Mouse (Mus musculus) cerebellum, postnatal 25 days (tissue): ENCODE measurements around the gene Cdkl5.

Experiments
- DNase-seq, 2 experiments: peaks; one replicate each; pipeline ENCODE4 v3.0.0; 2021; ENCODE audit warnings: mixed read lengths in 2 of 2

Cdkl5 gene

GRCm38 (mm10) chrX:160994543-160995121 lies at the start of gene Cdkl5:
Gene Cdkl5 (minus strand): TSS chrX:160994704.
- peak; percentile 94 to 96 for DNase-seq

- DNase-seq = peak; percentile 23 to 44
These were observed 38.8 kb upstream of the Cdkl5 start for GRCm38 (mm10) chrX:161033235-161033803.

- peak in 1 of 2 experiments; percentile 5 for DNase-seq
These were observed 37.9 kb upstream of the Cdkl5 start for GRCm38 (mm10) chrX:161032423-161032822.

- peak in 1 of 2 experiments; percentile 9 for DNase-seq
These were observed 35.7 kb upstream of the Cdkl5 start for GRCm38 (mm10) chrX:161030233-161030632.

- DNase-seq = no peak
These were observed 30.0 kb upstream of the Cdkl5 start for GRCm38 (mm10) chrX:161024475-161024874.

- no peak for DNase-seq
These were observed 27.0 kb upstream of the Cdkl5 start for GRCm38 (mm10) chrX:161021548-161021947.

GRCm38 (mm10) chrX:161018179-161018578 lies 23.7 kb upstream of the Cdkl5 start:
- DNase-seq = no peak

GRCm38 (mm10) chrX:161006272-161006671 lies 11.8 kb upstream of the Cdkl5 start:
- DNase-seq = no peak

- no peak for DNase-seq
These were observed 1.5 kb upstream of the Cdkl5 start for GRCm38 (mm10) chrX:160996051-160996450.

- DNase-seq = no peak
These were observed 695 bp upstream of the Cdkl5 start for GRCm38 (mm10) chrX:160995131-160995667.

GRCm38 (mm10) chrX:160993749-160994539 lies 560 bp downstream of the Cdkl5 start:
- peak in 1 of 2 experiments; percentile 54 for DNase-seq

GRCm38 (mm10) chrX:160992703-160993102 lies 1.8 kb downstream of the Cdkl5 start:
- DNase-seq = no peak

- no peak for DNase-seq
These were observed 4.2 kb downstream of the Cdkl5 start for GRCm38 (mm10) chrX:160990276-160990675.

GRCm38 (mm10) chrX:160977919-160978318 lies 16.6 kb downstream of the Cdkl5 start:
- peak; percentile 45 to 72 for DNase-seq

GRCm38 (mm10) chrX:160971991-160972545 lies 22.4 kb downstream of the Cdkl5 start:
- peak; percentile 36 to 61 for DNase-seq

GRCm38 (mm10) chrX:160958593-160959131 lies 35.8 kb downstream of the Cdkl5 start:
- no peak for DNase-seq

GRCm38 (mm10) chrX:160949583-160949982 lies 44.9 kb downstream of the Cdkl5 start:
- DNase-seq = no peak

GRCm38 (mm10) chrX:160944722-160945121 lies 49.8 kb downstream of the Cdkl5 start:
- DNase-seq = no peak

GRCm38 (mm10) chrX:160935541-160935940 lies 59.0 kb downstream of the Cdkl5 start:
- peak; percentile 52 to 67 for DNase-seq

- no peak for DNase-seq
These were observed 63.8 kb downstream of the Cdkl5 start for GRCm38 (mm10) chrX:160930656-160931055.

GRCm38 (mm10) chrX:160928870-160929269 lies 65.6 kb downstream of the Cdkl5 start:
- no peak for DNase-seq

- no peak for DNase-seq
These were observed 75.4 kb downstream of the Cdkl5 start for GRCm38 (mm10) chrX:160919022-160919637.

GRCm38 (mm10) chrX:160906952-160907351 lies 87.6 kb downstream of the Cdkl5 start, which contains the start of gene Gja6:
Gene Gja6 (minus strand): TSS chrX:160907052.
- no peak for DNase-seq
